Mouse (Mus musculus) forebrain, embryonic 14.5 days (tissue): ENCODE results near the gene Ajap1. TPM values are rescaled to one million over a fixed set of nuclear protein-coding genes. Genes with fewer than 3 reads are reported as not detected.
A peak's percentile ranks its signal among the peaks of the same experiment; 100 is the strongest.

ENCODE experiments used
- ATAC-seq: fragments of 200-750 bp; cut with Nextera tagmentation; 2 replicates; pipeline ENCODE4 v1.8.0; 2017; ENCODE audit warnings: mild to moderate bottlenecking, moderate library complexity
- DNase-seq: peaks from one replicate; pipeline ENCODE4 v3.0.0-alpha.2; 2015; ENCODE audit warnings: low spot score
- H3K27ac ChIP-seq: fragments of 300-500 bp; sonication (generic); 2 replicates; pipeline ENCODE4 v1.5.1; 2014; ENCODE audit warnings: low read depth, mild to moderate bottlenecking, control low read depth, low read length, moderate library complexity
- H3K27me3 ChIP-seq: fragments of 300-500 bp; sonication (generic); replicated peaks from 2 replicates; pipeline ENCODE4 v1.6.1; 2014; ENCODE audit warnings: low read length, control low read depth, mixed read lengths; ENCODE audit not compliant: control insufficient read depth, insufficient read depth
- H3K36me3 ChIP-seq: fragments of 300-500 bp; sonication (generic); 2 replicates; pipeline ENCODE4 v1.6.1; 2014; ENCODE audit warnings: low read length, control low read depth; ENCODE audit not compliant: control insufficient read depth, insufficient read depth
- H3K4me1 ChIP-seq: fragments of 300-500 bp; sonication (generic); 2 replicates; pipeline ENCODE4 v1.6.1; 2014; ENCODE audit warnings: antibody characterized with exemption, low read length, control low read depth; ENCODE audit not compliant: control insufficient read depth, insufficient read depth
- H3K4me2 ChIP-seq: fragments of 300-500 bp; sonication (generic); 2 replicates; pipeline ENCODE4 v1.6.1; 2014; ENCODE audit warnings: mild to moderate bottlenecking, control low read depth, low read length
- H3K4me3 ChIP-seq: fragments of 300-500 bp; sonication (generic); 2 replicates; pipeline ENCODE4 v1.5.1; 2014; ENCODE audit warnings: low read depth, low read length, control low read depth
- H3K9ac ChIP-seq: fragments of 300-500 bp; sonication (generic); 2 replicates; pipeline ENCODE4 v1.6.1; 2014; ENCODE audit warnings: mild to moderate bottlenecking, low read length, control low read depth, moderate library complexity
- H3K9me3 ChIP-seq: fragments of 300-500 bp; sonication (generic); replicated peaks from 2 replicates; pipeline ENCODE4 v1.6.1; 2016; ENCODE audit warnings: low read length, control low read depth, mixed read lengths; ENCODE audit not compliant: control insufficient read depth
- WGBS: fragments of 180-500 bp; shearing (Covaris S2); extraction: QIAGEN DNeasy Blood & Tissue Kit; methylation state at CpG from one replicate; pipeline ENCODE4 v1.1.7; 2014; 5-methylcytosine and 5-hydroxymethylcytosine counted together
- polyA plus RNA-seq: library from polyadenylated mRNA; unstranded; fragments of >200 nt; fragmentation: Nextera tagmentation; extraction: Ambion mirVana; gene quantifications from 2 replicates; pipeline ENCODE4 v1.2.1, GENCODE M21; 2014

Ajap1 gene
- polyA plus RNA-seq, 1 experiment from 2014 or later = 3.8 TPM

- no peaks in the 10 kb centered on the region for H3K36me3 ChIP-seq
- DNase-seq (no peak), ATAC-seq (no peak)
- 85% methylated on average over 15 of the region's 15 CpGs for WGBS
- peaks cover 10% of the 10 kb centered on the region for H3K9me3 ChIP-seq
- H3K27ac ChIP-seq = no peak overlapping the region
- no peak overlapping the region for H3K9ac ChIP-seq
- no peak overlapping the region for H3K4me2 ChIP-seq
- H3K4me3 ChIP-seq = no peak overlapping the region
- H3K4me1 ChIP-seq = no peaks in the 10 kb centered on the region
- no peaks in the 10 kb centered on the region for H3K27me3 ChIP-seq
Measured at GRCm38 (mm10) chr4:153469712-153470111, 12.9 kb downstream of the Ajap1 start.

- no peak for ATAC-seq
- no peak overlapping the region for H3K4me2 ChIP-seq
- WGBS = 88% methylated on average over 15 of the region's 15 CpGs
Measured at GRCm38 (mm10) chr4:153459934-153460333, 22.7 kb downstream of the Ajap1 start.

DNA sequence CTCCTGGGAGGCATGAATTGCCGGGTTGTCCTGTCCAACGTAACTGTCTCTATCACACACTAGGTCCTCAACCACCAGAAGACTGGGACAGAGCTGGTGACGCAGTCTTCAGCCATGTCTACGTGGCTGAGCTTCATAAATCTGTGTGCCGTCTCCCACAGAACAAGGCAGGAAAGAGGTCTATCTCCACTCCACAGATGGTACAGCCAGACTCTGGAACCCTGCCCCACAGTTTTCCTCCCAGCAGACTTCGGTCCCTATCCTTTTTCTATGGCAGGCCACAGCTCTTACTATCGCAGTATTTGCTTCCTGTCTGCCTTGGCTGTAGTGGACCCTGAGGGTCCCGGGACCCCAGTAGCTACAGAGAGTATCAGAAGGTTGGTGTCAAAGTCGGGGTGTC, 23.1 kb downstream of the Ajap1 start:
- Histone ChIP-seq H3K36me3 (no peaks in the 10 kb centered on the region), H3K4me2 (no peak overlapping the region), H3K4me3 (no peak overlapping the region), H3K9ac (no peak overlapping the region), H3K27ac (no peak overlapping the region), H3K9me3 (no peaks in the 10 kb centered on the region), H3K27me3 (no peaks in the 10 kb centered on the region), H3K4me1 (no peaks in the 10 kb centered on the region)
- WGBS = 94% methylated on average over 9 of the region's 9 CpGs
- no peak for ATAC-seq
- no peak for DNase-seq

More at GRCm38 (mm10) chr4:153459934-153460333, 22.7 kb downstream of the Ajap1 start:
- no peak for DNase-seq
- Histone ChIP-seq H3K4me3 (no peak overlapping the region), H3K9ac (no peak overlapping the region), H3K27ac (no peak overlapping the region), H3K9me3 (no peaks in the 10 kb centered on the region), H3K4me1 (no peaks in the 10 kb centered on the region), H3K27me3 (no peaks in the 10 kb centered on the region), H3K36me3 (no peaks in the 10 kb centered on the region)

GRCm38 (mm10) chr4:153458821-153459220, 23.8 kb downstream of the Ajap1 start:
- Histone ChIP-seq H3K36me3 (no peaks in the 10 kb centered on the region), H3K9ac (no peak overlapping the region), H3K4me1 (no peaks in the 10 kb centered on the region), H3K27ac (no peak overlapping the region), H3K4me2 (no peak overlapping the region), H3K27me3 (no peaks in the 10 kb centered on the region), H3K4me3 (no peak overlapping the region), H3K9me3 (no peaks in the 10 kb centered on the region)
- DNase-seq = no peak
- 91% methylated on average over 15 of the region's 15 CpGs for WGBS
- no peak for ATAC-seq

- H3K27ac ChIP-seq = no peak overlapping the region
- no peaks in the 10 kb centered on the region for H3K9me3 ChIP-seq
- DNase-seq (no peak), ATAC-seq (no peak)
- H3K4me3 ChIP-seq = no peak overlapping the region
- 88% methylated on average over 7 of the region's 7 CpGs for WGBS
- no peak overlapping the region for H3K4me2 ChIP-seq
- H3K9ac ChIP-seq = no peak overlapping the region
- no peaks in the 10 kb centered on the region for H3K27me3 ChIP-seq
- no peaks in the 10 kb centered on the region for H3K36me3 ChIP-seq
- no peaks in the 10 kb centered on the region for H3K4me1 ChIP-seq
Measured at GRCm38 (mm10) chr4:153453496-153453895, 29.1 kb downstream of the Ajap1 start.

- no peaks in the 10 kb centered on the region for H3K4me1 ChIP-seq
- H3K4me2 ChIP-seq = no peak overlapping the region
- no peak overlapping the region for H3K4me3 ChIP-seq
- no peak for ATAC-seq
- H3K27ac ChIP-seq = no peak overlapping the region
- no peak overlapping the region for H3K9ac ChIP-seq
- no peaks in the 10 kb centered on the region for H3K36me3 ChIP-seq
- no peaks in the 10 kb centered on the region for H3K9me3 ChIP-seq
- no peaks in the 10 kb centered on the region for H3K27me3 ChIP-seq
- WGBS = 82% methylated on average over 8 of the region's 8 CpGs
- DNase-seq = no peak
Measured at GRCm38 (mm10) chr4:153451516-153451915, 31.1 kb downstream of the Ajap1 start.

GRCm38 (mm10) chr4:153442522-153442921, 40.1 kb downstream of the Ajap1 start:
- H3K27me3 ChIP-seq = no peaks in the 10 kb centered on the region
- H3K9ac ChIP-seq = no peak overlapping the region
- no peak overlapping the region for H3K4me3 ChIP-seq
- H3K4me2 ChIP-seq = no peak overlapping the region
- no peak overlapping the region for H3K27ac ChIP-seq
- H3K9me3 ChIP-seq = no peaks in the 10 kb centered on the region
- H3K36me3 ChIP-seq = no peaks in the 10 kb centered on the region
- ATAC-seq (no peak), DNase-seq (no peak)
- H3K4me1 ChIP-seq = peaks cover 5% of the 10 kb centered on the region
- WGBS = 70% methylated on average over 10 of the region's 10 CpGs

DNA sequence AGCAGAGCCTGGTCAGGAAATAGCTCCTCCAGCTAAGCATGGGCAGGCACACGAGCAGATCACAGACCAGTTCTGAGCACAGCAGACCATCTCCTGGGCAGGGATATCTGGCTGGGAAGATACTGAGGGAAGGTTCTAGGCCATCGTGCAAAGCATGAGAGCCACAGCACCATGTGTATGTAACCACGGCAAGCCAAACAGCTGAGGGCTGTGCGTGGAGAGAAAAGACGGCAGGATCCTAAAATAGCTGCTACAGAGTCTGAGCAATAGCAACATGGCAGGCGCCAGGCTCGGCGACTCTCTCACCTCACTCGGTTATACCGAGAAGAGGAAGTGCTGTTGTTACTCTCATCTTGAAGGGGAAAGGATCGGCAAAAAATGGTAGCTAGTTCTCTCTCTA, 42.7 kb downstream of the Ajap1 start:
- ATAC-seq (no peak), DNase-seq (no peak)
- H3K27ac ChIP-seq = no peak overlapping the region

DNA sequence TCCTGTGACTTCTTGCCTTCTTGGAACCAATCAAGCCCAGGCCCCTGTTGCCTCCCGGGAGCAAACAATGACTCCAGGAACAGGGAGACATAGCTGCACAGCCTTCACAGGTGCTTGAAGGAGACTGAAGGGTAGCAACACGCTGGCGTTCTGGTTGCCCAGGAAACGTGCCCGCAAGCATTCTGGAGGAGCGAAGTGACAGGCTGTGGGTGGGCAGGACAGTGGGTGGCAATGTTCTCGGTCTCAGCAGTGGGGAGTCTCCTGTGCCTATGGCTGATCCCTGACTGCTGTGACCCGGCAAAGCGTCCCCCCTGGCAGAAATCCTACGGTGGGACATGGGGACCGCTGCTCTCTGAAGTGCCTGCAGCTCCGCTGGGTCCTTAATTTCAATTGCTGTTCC, 43.6 kb downstream of the Ajap1 start:
- ATAC-seq (no peak), DNase-seq (peak; percentile 28)
- Histone ChIP-seq H3K27ac (no peak overlapping the region), H3K27me3 (no peaks in the 10 kb centered on the region), H3K4me1 (peaks cover 14% of the 10 kb centered on the region), H3K4me3 (no peak overlapping the region), H3K4me2 (no peak overlapping the region), H3K9me3 (no peaks in the 10 kb centered on the region), H3K36me3 (no peaks in the 10 kb centered on the region), H3K9ac (peak overlapping the region; percentile 32; the same call in 1 of the 2 replicates)
- WGBS = 45% methylated on average over 12 of the region's 12 CpGs

More for the DNA sequence above, 42.7 kb downstream of the Ajap1 start:
- no peak overlapping the region for H3K4me3 ChIP-seq
- H3K27me3 ChIP-seq = no peaks in the 10 kb centered on the region
- no peak overlapping the region for H3K4me2 ChIP-seq
- no peaks in the 10 kb centered on the region for H3K36me3 ChIP-seq
- H3K9ac ChIP-seq = no peak overlapping the region
- WGBS = 83% methylated on average over 11 of the region's 11 CpGs
- peaks cover 14% of the 10 kb centered on the region for H3K4me1 ChIP-seq
- H3K9me3 ChIP-seq = no peaks in the 10 kb centered on the region
